Mouse (Mus musculus) embryonic facial prominence, embryonic 14.5 days (tissue): Measurements from ENCODE around the gene Cdr2. TPM values are rescaled to one million over a fixed set of nuclear protein-coding genes. Genes with fewer than 3 reads are reported as not detected.
"Not testable (repeated sequence)": the region's sequence is repeated elsewhere in the genome, so short reads cannot be mapped to it uniquely, and the experiment has no call there.

Experiments used
- ATAC-seq: fragments of 200-750 bp; cut with Nextera tagmentation; 2 replicates; pipeline ENCODE4 v1.8.0; 2017; ENCODE audit warnings: low read depth, moderate number of reproducible peaks, moderate TSS enrichment
- DNase-seq: peaks from one replicate; pipeline ENCODE4 v3.0.0-alpha.2; 2015; ENCODE audit warnings: low spot score
- H3K27ac ChIP-seq: fragments of 300-500 bp; sonication (generic); replicated peaks from 2 replicates; pipeline ENCODE4 v1.5.1; 2014; ENCODE audit warnings: low read depth, mild to moderate bottlenecking, low read length, moderate library complexity
- H3K27me3 ChIP-seq: fragments of 300-500 bp; sonication (generic); replicated peaks from 2 replicates; pipeline ENCODE4 v1.6.1; 2014; ENCODE audit warnings: low read length; ENCODE audit not compliant: control insufficient read depth, insufficient read depth
- H3K36me3 ChIP-seq: fragments of 300-500 bp; sonication (generic); 2 replicates; pipeline ENCODE4 v1.6.1; 2014; ENCODE audit warnings: low read length, mixed read lengths; ENCODE audit not compliant: control insufficient read depth, insufficient read depth
- H3K4me1 ChIP-seq: fragments of 300-500 bp; sonication (generic); 2 replicates; pipeline ENCODE4 v1.6.1; 2014; ENCODE audit warnings: antibody characterized with exemption, low read length; ENCODE audit not compliant: control insufficient read depth, insufficient read depth
- H3K4me2 ChIP-seq: fragments of 300-500 bp; sonication (generic); 2 replicates; pipeline ENCODE4 v1.6.1; 2014; ENCODE audit warnings: low read depth, mild to moderate bottlenecking, low read length, moderate library complexity, mixed read lengths
- H3K4me3 ChIP-seq: fragments of 300-500 bp; sonication (generic); 2 replicates; pipeline ENCODE4 v1.5.1; 2014; ENCODE audit warnings: low read depth, mild to moderate bottlenecking, low read length
- H3K9ac ChIP-seq: fragments of 300-500 bp; sonication (generic); 2 replicates; pipeline ENCODE4 v1.6.1; 2014; ENCODE audit warnings: low read depth, mild to moderate bottlenecking, low read length, moderate library complexity, mixed read lengths
- H3K9me3 ChIP-seq: fragments of 300-500 bp; sonication (generic); 2 replicates; pipeline ENCODE4 v1.6.1; 2016; ENCODE audit warnings: low read length; ENCODE audit not compliant: control insufficient read depth
- WGBS: fragments of 180-500 bp; shearing (Covaris S2); extraction: QIAGEN DNeasy Blood & Tissue Kit; methylation state at CpG from one replicate; pipeline ENCODE4 v1.1.7; 2014; 5-methylcytosine and 5-hydroxymethylcytosine counted together
- polyA plus RNA-seq: library from polyadenylated mRNA; unstranded; fragments of >200 nt; fragmentation: Nextera tagmentation; extraction: Ambion mirVana; gene quantifications from 2 replicates; pipeline ENCODE4 v1.2.1, GENCODE M21; 2014

Cdr2 gene
- polyA plus RNA-seq, 1 experiment from 2014 or later, result 21.0 TPM

GRCm38 (mm10) chr7:120960116-120960515, 22.0 kb downstream of the Cdr2 start:
- no peak overlapping the region for H3K9ac ChIP-seq
- DNase-seq (no peak), ATAC-seq (no peak)
- 76% methylated on average over 2 of the region's 2 CpGs for WGBS
- no peak overlapping the region for H3K27ac ChIP-seq
- no peaks in the 10 kb centered on the region for H3K4me1 ChIP-seq
- peaks cover 49% of the 10 kb centered on the region for H3K36me3 ChIP-seq
- no peaks in the 10 kb centered on the region for H3K27me3 ChIP-seq
- H3K9me3 ChIP-seq, result no peaks in the 10 kb centered on the region
- no peak overlapping the region for H3K4me3 ChIP-seq
- no peak overlapping the region for H3K4me2 ChIP-seq

GRCm38 (mm10) chr7:120953591-120953990, 28.5 kb downstream of the Cdr2 start:
- not testable (repeated sequence) for H3K4me3 ChIP-seq, H3K9ac ChIP-seq, H3K27me3 ChIP-seq, H3K4me2 ChIP-seq, H3K9me3 ChIP-seq, H3K4me1 ChIP-seq, ATAC-seq, DNase-seq, H3K27ac ChIP-seq
- WGBS, result 88% methylated on average over 7 of the region's 7 CpGs
- H3K36me3 ChIP-seq, result peaks cover 46% of the 10 kb centered on the region

- Histone ChIP-seq H3K27ac (no peak overlapping the region), H3K9me3 (no peaks in the 10 kb centered on the region), H3K9ac (no peak overlapping the region), H3K4me1 (no peaks in the 10 kb centered on the region), H3K36me3 (peaks cover 72% of the 10 kb centered on the region), H3K4me3 (no peak overlapping the region), H3K4me2 (no peak overlapping the region), H3K27me3 (no peaks in the 10 kb centered on the region)
- 76% methylated on average over 7 of the region's 8 CpGs for WGBS
- ATAC-seq (no peak), DNase-seq (no peak)
These were observed 38.1 kb downstream of the Cdr2 start for GRCm38 (mm10) chr7:120943936-120944509.

GRCm38 (mm10) chr7:120942506-120942905, 39.6 kb downstream of the Cdr2 start:
- Histone ChIP-seq H3K9ac (no peak overlapping the region), H3K9me3 (no peaks in the 10 kb centered on the region), H3K27me3 (no peaks in the 10 kb centered on the region), H3K4me2 (no peak overlapping the region), H3K36me3 (peaks cover 84% of the 10 kb centered on the region), H3K27ac (no peak overlapping the region), H3K4me3 (no peak overlapping the region), H3K4me1 (no peaks in the 10 kb centered on the region)
- ATAC-seq, result no peak
- no peak for DNase-seq
- WGBS, result 81% methylated on average over 1 of the region's 1 CpGs

GRCm38 (mm10) chr7:120941214-120941613, 40.9 kb downstream of the Cdr2 start:
- H3K4me3 ChIP-seq, result no peak overlapping the region
- no peaks in the 10 kb centered on the region for H3K27me3 ChIP-seq
- H3K9ac ChIP-seq, result no peak overlapping the region
- DNase-seq (no peak), ATAC-seq (no peak)
- 94% methylated on average over 6 of the region's 6 CpGs for WGBS
- H3K4me2 ChIP-seq, result no peak overlapping the region
- no peak overlapping the region for H3K27ac ChIP-seq
- H3K9me3 ChIP-seq, result no peaks in the 10 kb centered on the region
- peaks cover 92% of the 10 kb centered on the region for H3K36me3 ChIP-seq
- no peaks in the 10 kb centered on the region for H3K4me1 ChIP-seq

GRCm38 (mm10) chr7:120940343-120940742, 41.8 kb downstream of the Cdr2 start:
- Histone ChIP-seq H3K27ac (no peak overlapping the region), H3K4me1 (no peaks in the 10 kb centered on the region), H3K27me3 (no peaks in the 10 kb centered on the region), H3K4me3 (no peak overlapping the region), H3K9me3 (no peaks in the 10 kb centered on the region), H3K36me3 (peaks cover 93% of the 10 kb centered on the region), H3K9ac (no peak overlapping the region), H3K4me2 (no peak overlapping the region)
- no peak for DNase-seq
- 88% methylated on average over 11 of the region's 12 CpGs for WGBS
- ATAC-seq, result no peak

- Histone ChIP-seq H3K4me1 (no peaks in the 10 kb centered on the region), H3K9me3 (no peaks in the 10 kb centered on the region), H3K27ac (no peak overlapping the region), H3K36me3 (peaks cover 95% of the 10 kb centered on the region), H3K4me2 (no peak overlapping the region), H3K9ac (no peak overlapping the region), H3K27me3 (no peaks in the 10 kb centered on the region), H3K4me3 (no peak overlapping the region)
- DNase-seq (no peak), ATAC-seq (no peak)
- 82% methylated on average over 9 of the region's 9 CpGs for WGBS
These were observed 43.9 kb downstream of the Cdr2 start for GRCm38 (mm10) chr7:120938206-120938605.

- no peaks in the 10 kb centered on the region for H3K4me1 ChIP-seq
- DNase-seq (no peak), ATAC-seq (no peak)
- WGBS, result 78% methylated on average over 4 of the region's 4 CpGs
- H3K9ac ChIP-seq, result no peak overlapping the region
- H3K27ac ChIP-seq, result no peak overlapping the region
- no peak overlapping the region for H3K4me2 ChIP-seq
- no peak overlapping the region for H3K4me3 ChIP-seq
- H3K36me3 ChIP-seq, result peaks cover 95% of the 10 kb centered on the region
- H3K9me3 ChIP-seq, result no peaks in the 10 kb centered on the region
- H3K27me3 ChIP-seq, result no peaks in the 10 kb centered on the region
These were observed 45.6 kb downstream of the Cdr2 start for GRCm38 (mm10) chr7:120936522-120936921.

- Histone ChIP-seq H3K4me1 (no peaks in the 10 kb centered on the region), H3K36me3 (peaks cover 94% of the 10 kb centered on the region), H3K9me3 (no peaks in the 10 kb centered on the region), H3K27ac (no peak overlapping the region), H3K27me3 (no peaks in the 10 kb centered on the region), H3K9ac (no peak overlapping the region), H3K4me2 (no peak overlapping the region), H3K4me3 (no peak overlapping the region)
- DNase-seq (peak; percentile 75), ATAC-seq (0 out of 2 replicates have a peak, but pooled peaks have one; percentile 39)
- WGBS, result 33% methylated on average over 5 of the region's 5 CpGs
These were observed 47.4 kb downstream of the Cdr2 start for GRCm38 (mm10) chr7:120934716-120935115.
